Mouse (Mus musculus) embryonic facial prominence, embryonic 14.5 days (tissue): ENCODE measurements around the gene Uba2. TPM values are rescaled to one million over a fixed set of nuclear protein-coding genes. Genes with fewer than 3 reads are reported as not detected.
A peak's percentile ranks its signal among the peaks of the same experiment; 100 is the strongest.
"Not testable (repeated sequence)": the region's sequence is repeated elsewhere in the genome, so short reads cannot be mapped to it uniquely, and the experiment has no call there.

Experiments used
- ATAC-seq: fragments of 200-750 bp; cut with Nextera tagmentation; 2 replicates; pipeline ENCODE4 v1.8.0; 2017; ENCODE audit warnings: low read depth, moderate number of reproducible peaks, moderate TSS enrichment
- DNase-seq: peaks from one replicate; pipeline ENCODE4 v3.0.0-alpha.2; 2015; ENCODE audit warnings: low spot score
- H3K27ac ChIP-seq: fragments of 300-500 bp; sonication (generic); replicated peaks from 2 replicates; pipeline ENCODE4 v1.5.1; 2014; ENCODE audit warnings: low read depth, mild to moderate bottlenecking, low read length, moderate library complexity
- H3K27me3 ChIP-seq: fragments of 300-500 bp; sonication (generic); replicated peaks from 2 replicates; pipeline ENCODE4 v1.6.1; 2014; ENCODE audit warnings: low read length; ENCODE audit not compliant: control insufficient read depth, insufficient read depth
- H3K36me3 ChIP-seq: fragments of 300-500 bp; sonication (generic); 2 replicates; pipeline ENCODE4 v1.6.1; 2014; ENCODE audit warnings: low read length, mixed read lengths; ENCODE audit not compliant: control insufficient read depth, insufficient read depth
- H3K4me1 ChIP-seq: fragments of 300-500 bp; sonication (generic); 2 replicates; pipeline ENCODE4 v1.6.1; 2014; ENCODE audit warnings: antibody characterized with exemption, low read length; ENCODE audit not compliant: control insufficient read depth, insufficient read depth
- H3K4me2 ChIP-seq: fragments of 300-500 bp; sonication (generic); 2 replicates; pipeline ENCODE4 v1.6.1; 2014; ENCODE audit warnings: low read depth, mild to moderate bottlenecking, low read length, moderate library complexity, mixed read lengths
- H3K4me3 ChIP-seq: fragments of 300-500 bp; sonication (generic); 2 replicates; pipeline ENCODE4 v1.5.1; 2014; ENCODE audit warnings: low read depth, mild to moderate bottlenecking, low read length
- H3K9ac ChIP-seq: fragments of 300-500 bp; sonication (generic); 2 replicates; pipeline ENCODE4 v1.6.1; 2014; ENCODE audit warnings: low read depth, mild to moderate bottlenecking, low read length, moderate library complexity, mixed read lengths
- H3K9me3 ChIP-seq: fragments of 300-500 bp; sonication (generic); 2 replicates; pipeline ENCODE4 v1.6.1; 2016; ENCODE audit warnings: low read length; ENCODE audit not compliant: control insufficient read depth
- WGBS: fragments of 180-500 bp; shearing (Covaris S2); extraction: QIAGEN DNeasy Blood & Tissue Kit; methylation state at CpG from one replicate; pipeline ENCODE4 v1.1.7; 2014; 5-methylcytosine and 5-hydroxymethylcytosine counted together
- polyA plus RNA-seq: library from polyadenylated mRNA; unstranded; fragments of >200 nt; fragmentation: Nextera tagmentation; extraction: Ambion mirVana; gene quantifications from 2 replicates; pipeline ENCODE4 v1.2.1, GENCODE M21; 2014

The Uba2 gene
- polyA plus RNA-seq, 1 experiment from 2014 or later = 166 TPM

- not testable (repeated sequence) for H3K4me1 ChIP-seq, H3K27me3 ChIP-seq, H3K4me3 ChIP-seq, ATAC-seq, H3K9ac ChIP-seq, H3K36me3 ChIP-seq, DNase-seq, H3K27ac ChIP-seq, H3K4me2 ChIP-seq, H3K9me3 ChIP-seq
- WGBS = 72% methylated on average over 6 of the region's 6 CpGs
Observed at GRCm38 (mm10) chr7:34176241-34176640, 6.8 kb upstream of the Uba2 start.

- DNase-seq (no peak), ATAC-seq (no peak)
- WGBS = 67% methylated on average over 1 of the region's 1 CpGs
- Histone ChIP-seq H3K9me3 (no peaks in the 10 kb centered on the region), H3K4me2 (no peak overlapping the region), H3K4me3 (no peak overlapping the region), H3K36me3 (no peaks in the 10 kb centered on the region), H3K27ac (no peak overlapping the region), H3K9ac (no peak overlapping the region), H3K4me1 (no peaks in the 10 kb centered on the region), H3K27me3 (no peaks in the 10 kb centered on the region)
Observed at GRCm38 (mm10) chr7:34172251-34172650, 2.9 kb upstream of the Uba2 start.

GRCm38 (mm10) chr7:34168470-34169251 is 738 bp downstream of the Uba2 start:
- WGBS = 13% methylated on average over 19 of the region's 30 CpGs
- no peaks in the 10 kb centered on the region for H3K9me3 ChIP-seq
- H3K27ac ChIP-seq = peak overlapping the region; percentile 90
- H3K36me3 ChIP-seq = peaks cover 21% of the 10 kb centered on the region
- peak overlapping the region; percentile 78 for H3K4me2 ChIP-seq
- no peaks in the 10 kb centered on the region for H3K27me3 ChIP-seq
- peak overlapping the region; percentile 86 for H3K4me3 ChIP-seq
- DNase-seq (peak; percentile 92), ATAC-seq (peak; percentile 96)
- H3K4me1 ChIP-seq = peaks cover 4% of the 10 kb centered on the region; the same call in 1 of the 2 replicates
- H3K9ac ChIP-seq = peak overlapping the region; percentile 95

GRCm38 (mm10) chr7:34167766-34168469 is 1.5 kb downstream of the Uba2 start:
- Histone ChIP-seq H3K9ac (peak overlapping the region; percentile 95), H3K36me3 (peaks cover 28% of the 10 kb centered on the region), H3K27ac (peak overlapping the region; percentile 90), H3K4me2 (peak overlapping the region; percentile 78), H3K4me3 (peak overlapping the region; percentile 86), H3K9me3 (no peaks in the 10 kb centered on the region), H3K27me3 (no peaks in the 10 kb centered on the region), H3K4me1 (peaks cover 4% of the 10 kb centered on the region; the same call in 1 of the 2 replicates)
- under 1% methylated on average over 32 of the region's 54 CpGs for WGBS
- ATAC-seq (peak; percentile 72), DNase-seq (peak; percentile 53)

GRCm38 (mm10) chr7:34166850-34167249 is 2.5 kb downstream of the Uba2 start:
- no peak for ATAC-seq
- H3K36me3 ChIP-seq = peaks cover 39% of the 10 kb centered on the region
- H3K27me3 ChIP-seq = no peaks in the 10 kb centered on the region
- H3K4me2 ChIP-seq = peak overlapping the region; percentile 37
- H3K9me3 ChIP-seq = no peaks in the 10 kb centered on the region
- H3K9ac ChIP-seq = no peak overlapping the region
- WGBS = 53% methylated on average over 4 of the region's 4 CpGs
- DNase-seq = peak; percentile 23
- peaks cover 4% of the 10 kb centered on the region; the same call in 1 of the 2 replicates for H3K4me1 ChIP-seq
- no peak overlapping the region for H3K27ac ChIP-seq
- 0 out of 2 replicates have a peak overlapping the region, but pooled peaks have one; percentile 8 for H3K4me3 ChIP-seq

GRCm38 (mm10) chr7:34165999-34166398 is 3.4 kb downstream of the Uba2 start:
- H3K27ac ChIP-seq = no peak overlapping the region
- no peak overlapping the region for H3K9ac ChIP-seq
- no peak for ATAC-seq
- DNase-seq = no peak
- H3K27me3 ChIP-seq = no peaks in the 10 kb centered on the region
- no peaks in the 10 kb centered on the region for H3K9me3 ChIP-seq
- H3K36me3 ChIP-seq = peaks cover 47% of the 10 kb centered on the region
- H3K4me3 ChIP-seq = no peak overlapping the region
- no peak overlapping the region for H3K4me2 ChIP-seq
- peaks cover 4% of the 10 kb centered on the region; the same call in 1 of the 2 replicates for H3K4me1 ChIP-seq
- WGBS = 78% methylated on average over 3 of the region's 3 CpGs

- no peak for ATAC-seq
Observed at GRCm38 (mm10) chr7:34164671-34165070, 4.7 kb downstream of the Uba2 start.

GRCm38 (mm10) chr7:34159167-34159566 is 10.2 kb downstream of the Uba2 start:
- H3K4me3 ChIP-seq = no peak overlapping the region
- no peaks in the 10 kb centered on the region for H3K27me3 ChIP-seq
- H3K4me1 ChIP-seq = no peaks in the 10 kb centered on the region
- ATAC-seq = no peak
- no peak overlapping the region for H3K9ac ChIP-seq
- DNase-seq = no peak
- no peaks in the 10 kb centered on the region for H3K9me3 ChIP-seq
- H3K4me2 ChIP-seq = no peak overlapping the region
- no peak overlapping the region for H3K27ac ChIP-seq
- H3K36me3 ChIP-seq = peaks cover 96% of the 10 kb centered on the region
- 89% methylated on average over 3 of the region's 3 CpGs for WGBS

More at GRCm38 (mm10) chr7:34164671-34165070, 4.7 kb downstream of the Uba2 start:
- peaks cover 59% of the 10 kb centered on the region for H3K36me3 ChIP-seq
- DNase-seq = no peak
- peaks cover 4% of the 10 kb centered on the region; the same call in 1 of the 2 replicates for H3K4me1 ChIP-seq
- no peak overlapping the region for H3K4me3 ChIP-seq
- no peak overlapping the region for H3K4me2 ChIP-seq
- H3K27me3 ChIP-seq = no peaks in the 10 kb centered on the region
- H3K27ac ChIP-seq = no peak overlapping the region
- WGBS = 93% methylated on average over 7 of the region's 7 CpGs
- H3K9me3 ChIP-seq = no peaks in the 10 kb centered on the region
- no peak overlapping the region for H3K9ac ChIP-seq
